Mouse (Mus musculus): ENCODE results near the gene Slc2a13. TPM values are rescaled to one million over a fixed set of nuclear protein-coding genes. Genes with fewer than 3 reads are reported as not detected.

Slc2a13 gene
- 1.6 and 1.7 TPM in 2 replicates for polyA plus RNA-seq (2016; fragmentation: Nextera tagmentation; extraction: Ambion mirVana)

GRCm38 (mm10) chr15:91573111-91573538 lies at the start of gene Slc2a13:
TSS of gene Slc2a13 (minus strand) at chr15:91573261.
- H3K4me1 ChIP-seq (replicated peaks): 0 out of 2 replicates have a peak, but pooled peaks cover 3% of the 10 kb centered on the region
- WGBS: 0% methylated on average over 25 of the region's 26 CpGs
- H3K4me3 ChIP-seq (replicated peaks): peak within 1 kb of the TSS; percentile 76
- no peaks in the 10 kb centered on the region for H3K36me3 ChIP-seq
- peak within 1 kb of the TSS; percentile 83 for H3K27ac ChIP-seq
- peak; percentile 91 for ATAC-seq (ENCODE audit: insufficient number of reproducible peaks, insufficient read depth, low FRiP score, low TSS enrichment, low read depth)
- H3K27me3 ChIP-seq: peaks cover 22% of the 10 kb centered on the region
- H3K9ac ChIP-seq (replicated peaks): peak within 1 kb of the TSS; percentile 73
- no peaks in the 10 kb centered on the region for H3K9me3 ChIP-seq
- H3K4me2 ChIP-seq: peak within 1 kb of the TSS; percentile 96

- H3K4me1 ChIP-seq (replicated peaks): no peaks in the 10 kb centered on the region
- H3K27ac ChIP-seq: no peak overlapping the region
- no peak overlapping the region for H3K9ac ChIP-seq (replicated peaks)
- ATAC-seq (ENCODE audit: insufficient number of reproducible peaks, insufficient read depth, low FRiP score, low TSS enrichment, low read depth): no peak
- no peaks in the 10 kb centered on the region for H3K9me3 ChIP-seq
- no peak overlapping the region for H3K4me2 ChIP-seq
- H3K36me3 ChIP-seq: no peaks in the 10 kb centered on the region
- H3K27me3 ChIP-seq: no peaks in the 10 kb centered on the region
- H3K4me3 ChIP-seq (replicated peaks): no peak overlapping the region
- 80% methylated on average over 12 of the region's 12 CpGs for WGBS
Measured at GRCm38 (mm10) chr15:91616016-91616415, 43.0 kb upstream of the Slc2a13 start.

GRCm38 (mm10) chr15:91615532-91615931 lies 42.5 kb upstream of the Slc2a13 start:
- no peak overlapping the region for H3K4me3 ChIP-seq (replicated peaks)
- no peaks in the 10 kb centered on the region for H3K27me3 ChIP-seq
- no peaks in the 10 kb centered on the region for H3K9me3 ChIP-seq
- WGBS: 83% methylated on average over 4 of the region's 4 CpGs
- no peaks in the 10 kb centered on the region for H3K4me1 ChIP-seq (replicated peaks)
- H3K9ac ChIP-seq (replicated peaks): no peak overlapping the region
- no peak for ATAC-seq (ENCODE audit: insufficient number of reproducible peaks, insufficient read depth, low FRiP score, low TSS enrichment, low read depth)
- H3K36me3 ChIP-seq: no peaks in the 10 kb centered on the region
- no peak overlapping the region for H3K27ac ChIP-seq
- H3K4me2 ChIP-seq: no peak overlapping the region

- no peaks in the 10 kb centered on the region for H3K36me3 ChIP-seq
- no peak overlapping the region for H3K4me3 ChIP-seq (replicated peaks)
- no peaks in the 10 kb centered on the region for H3K4me1 ChIP-seq (replicated peaks)
- no peak overlapping the region for H3K9ac ChIP-seq (replicated peaks)
- ATAC-seq (ENCODE audit: insufficient number of reproducible peaks, insufficient read depth, low FRiP score, low TSS enrichment, low read depth): no peak
- no peak overlapping the region for H3K4me2 ChIP-seq
- WGBS: 91% methylated on average over 11 of the region's 11 CpGs
- no peaks in the 10 kb centered on the region for H3K9me3 ChIP-seq
- no peaks in the 10 kb centered on the region for H3K27me3 ChIP-seq
- H3K27ac ChIP-seq: no peak overlapping the region
Measured at GRCm38 (mm10) chr15:91613981-91614665, 41.1 kb upstream of the Slc2a13 start.

- no peaks in the 10 kb centered on the region for H3K9me3 ChIP-seq
- no peaks in the 10 kb centered on the region for H3K27me3 ChIP-seq
- no peaks in the 10 kb centered on the region for H3K36me3 ChIP-seq
- no peak overlapping the region for H3K27ac ChIP-seq
- WGBS: 28% methylated on average over 8 of the region's 8 CpGs
- no peak; the same call in 1 of the 2 replicates for ATAC-seq (ENCODE audit: insufficient number of reproducible peaks, insufficient read depth, low FRiP score, low TSS enrichment, low read depth)
- no peak overlapping the region for H3K4me3 ChIP-seq (replicated peaks)
- no peak overlapping the region for H3K4me2 ChIP-seq
- no peak overlapping the region for H3K9ac ChIP-seq (replicated peaks)
- no peaks in the 10 kb centered on the region for H3K4me1 ChIP-seq (replicated peaks)
Measured at GRCm38 (mm10) chr15:91609713-91610112, 36.7 kb upstream of the Slc2a13 start.

- Histone ChIP-seq H3K4me3 (replicated peaks) (no peak overlapping the region), H3K4me1 (replicated peaks) (no peaks in the 10 kb centered on the region), H3K9ac (replicated peaks) (no peak overlapping the region), H3K9me3 (no peaks in the 10 kb centered on the region), H3K36me3 (no peaks in the 10 kb centered on the region), H3K27me3 (no peaks in the 10 kb centered on the region), H3K4me2 (no peak overlapping the region), H3K27ac (no peak overlapping the region)
- 81% methylated on average over 2 of the region's 2 CpGs for WGBS
- ATAC-seq (ENCODE audit: insufficient number of reproducible peaks, insufficient read depth, low FRiP score, low TSS enrichment, low read depth): no peak
Measured at GRCm38 (mm10) chr15:91608811-91609210, 35.8 kb upstream of the Slc2a13 start.

- H3K27me3 ChIP-seq: no peaks in the 10 kb centered on the region
- no peaks in the 10 kb centered on the region for H3K9me3 ChIP-seq
- 73% methylated on average over 7 of the region's 7 CpGs for WGBS
- no peak for ATAC-seq (ENCODE audit: insufficient number of reproducible peaks, insufficient read depth, low FRiP score, low TSS enrichment, low read depth)
- H3K36me3 ChIP-seq: no peaks in the 10 kb centered on the region
- no peak overlapping the region for H3K9ac ChIP-seq (replicated peaks)
- no peak overlapping the region for H3K4me2 ChIP-seq
- H3K4me3 ChIP-seq (replicated peaks): no peak overlapping the region
- H3K4me1 ChIP-seq (replicated peaks): no peaks in the 10 kb centered on the region; the same call in 1 of the 2 replicates
- H3K27ac ChIP-seq: no peak overlapping the region
Measured at GRCm38 (mm10) chr15:91601197-91601596, 28.1 kb upstream of the Slc2a13 start.

GRCm38 (mm10) chr15:91597290-91597689 lies 24.2 kb upstream of the Slc2a13 start:
- Histone ChIP-seq H3K9me3 (no peaks in the 10 kb centered on the region), H3K4me2 (no peak overlapping the region), H3K9ac (replicated peaks) (no peak overlapping the region), H3K27ac (no peak overlapping the region), H3K4me1 (replicated peaks) (no peaks in the 10 kb centered on the region; the same call in 1 of the 2 replicates), H3K4me3 (replicated peaks) (no peak overlapping the region), H3K27me3 (no peaks in the 10 kb centered on the region), H3K36me3 (no peaks in the 10 kb centered on the region)
- 85% methylated on average over 5 of the region's 5 CpGs for WGBS
- no peak for ATAC-seq (ENCODE audit: insufficient number of reproducible peaks, insufficient read depth, low FRiP score, low TSS enrichment, low read depth)

- H3K4me1 ChIP-seq (replicated peaks): 0 out of 2 replicates have a peak, but pooled peaks cover 3% of the 10 kb centered on the region
- ATAC-seq (ENCODE audit: insufficient number of reproducible peaks, insufficient read depth, low FRiP score, low TSS enrichment, low read depth): no peak
- H3K9ac ChIP-seq (replicated peaks): no peak overlapping the region
- H3K27ac ChIP-seq: no peak overlapping the region
- 34% methylated on average over 8 of the region's 8 CpGs for WGBS
- H3K4me2 ChIP-seq: no peak overlapping the region
- H3K27me3 ChIP-seq: peaks cover 22% of the 10 kb centered on the region
- no peaks in the 10 kb centered on the region for H3K36me3 ChIP-seq
- no peak overlapping the region for H3K4me3 ChIP-seq (replicated peaks)
- H3K9me3 ChIP-seq: no peaks in the 10 kb centered on the region
Measured at GRCm38 (mm10) chr15:91574492-91574891, 1.4 kb upstream of the Slc2a13 start.

- under 1% methylated on average over 89 of the region's 91 CpGs for WGBS
- peaks cover 22% of the 10 kb centered on the region for H3K27me3 ChIP-seq
Measured at GRCm38 (mm10) chr15:91572421-91573069, 516 bp downstream of the Slc2a13 start.

GRCm38 (mm10) chr15:91571981-91572380 lies 1.1 kb downstream of the Slc2a13 start:
- Histone ChIP-seq H3K27me3 (peaks cover 22% of the 10 kb centered on the region), H3K4me2 (peak overlapping the region; percentile 96), H3K27ac (no peak overlapping the region), H3K9ac (replicated peaks) (peak overlapping the region; percentile 73), H3K4me1 (replicated peaks) (0 out of 2 replicates have a peak, but pooled peaks cover 3% of the 10 kb centered on the region), H3K4me3 (replicated peaks) (peak overlapping the region; percentile 76), H3K36me3 (no peaks in the 10 kb centered on the region), H3K9me3 (no peaks in the 10 kb centered on the region)
- 8% methylated on average over 8 of the region's 8 CpGs for WGBS
- ATAC-seq (ENCODE audit: insufficient number of reproducible peaks, insufficient read depth, low FRiP score, low TSS enrichment, low read depth): no peak

More at GRCm38 (mm10) chr15:91572421-91573069, 516 bp downstream of the Slc2a13 start:
- peak overlapping the region; percentile 76 for H3K4me3 ChIP-seq (replicated peaks)
- peak; percentile 89 for ATAC-seq (ENCODE audit: insufficient number of reproducible peaks, insufficient read depth, low FRiP score, low TSS enrichment, low read depth)
- H3K36me3 ChIP-seq: no peaks in the 10 kb centered on the region
- H3K4me1 ChIP-seq (replicated peaks): 0 out of 2 replicates have a peak, but pooled peaks cover 3% of the 10 kb centered on the region
- peak overlapping the region; percentile 73 for H3K9ac ChIP-seq (replicated peaks)
- peak overlapping the region; percentile 83 for H3K27ac ChIP-seq
- H3K9me3 ChIP-seq: no peaks in the 10 kb centered on the region
- peak overlapping the region; percentile 96 for H3K4me2 ChIP-seq
